Mouse (Mus musculus) thymus, adult 18-20 months (tissue): ENCODE data around the gene Mrpl36.

Source experiments
- DNase-seq, 2 experiments: peaks; one replicate each; pipeline ENCODE4 v3.0.0; 2022; ENCODE audit warnings: mixed read lengths in 2 of 2

Gene Mrpl36

DNA sequence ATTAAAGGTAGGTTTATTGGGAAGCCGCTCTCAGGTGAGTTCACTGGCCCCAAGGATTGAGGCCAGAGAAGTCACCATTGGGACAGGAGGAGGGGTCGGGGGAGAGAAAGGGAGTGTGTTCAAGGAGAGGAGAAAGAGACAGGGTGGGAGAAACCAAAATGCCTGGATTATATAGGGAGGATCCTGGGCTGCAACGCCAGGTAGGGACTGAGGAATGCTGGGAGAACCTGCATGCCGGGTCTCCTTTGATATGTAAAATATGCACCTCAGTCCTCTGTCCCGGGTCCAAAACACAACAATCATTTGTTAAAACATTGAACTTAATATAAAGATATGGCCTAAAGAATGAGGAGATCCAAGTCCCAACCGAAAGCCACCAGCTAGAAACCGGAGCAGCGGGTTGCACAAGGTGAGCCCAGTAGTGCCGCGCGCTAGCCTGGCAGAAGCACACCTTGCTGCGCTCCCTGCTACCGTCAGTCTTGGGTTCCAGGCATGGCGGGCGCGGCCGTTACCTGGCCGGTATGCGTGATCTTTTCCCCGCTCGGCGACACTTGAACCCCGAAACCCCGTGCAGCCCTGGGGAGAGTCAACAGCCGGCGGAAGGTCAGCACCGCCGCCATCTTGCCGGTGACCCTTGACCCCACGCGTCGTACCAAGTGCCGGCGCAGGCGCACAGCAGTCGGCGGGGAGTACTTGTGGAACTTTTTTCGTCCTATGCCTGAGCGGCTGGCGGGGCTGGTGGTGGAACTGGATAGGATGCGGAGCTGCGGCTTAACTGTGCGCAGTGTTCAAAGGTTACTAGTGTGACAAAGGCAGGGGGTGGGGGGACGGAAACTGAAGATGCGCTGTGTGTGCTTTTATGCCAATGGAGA lies at the start of gene Mrpl36, which contains the start of gene Ndufs6:
Mrpl36 (plus strand) TSS at position 687 of the 872 bp plus-strand sequence.
Ndufs6 (minus strand) TSS at position 716 of the 872 bp plus-strand sequence.
- peak; percentile 90 to 94 for DNase-seq

DNA sequence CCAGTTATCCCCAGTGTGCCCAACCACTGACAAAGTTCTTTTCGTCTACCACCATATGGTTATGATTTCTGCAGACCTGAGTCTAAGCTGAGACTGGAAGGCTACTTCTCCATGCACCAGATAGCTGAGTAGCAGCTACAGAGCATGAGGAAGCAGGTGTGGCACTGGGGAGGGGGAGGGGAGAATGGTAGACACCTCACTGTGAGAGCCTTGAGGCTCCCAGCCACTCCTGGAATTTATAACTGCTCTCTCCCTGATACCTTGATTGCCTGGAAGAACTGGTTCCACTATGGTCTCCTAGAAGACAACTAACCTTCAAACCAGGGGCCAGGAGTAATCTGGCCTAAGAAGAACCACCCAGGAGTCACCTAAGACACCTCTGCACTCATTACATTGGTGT lies 49.1 kb upstream of the Mrpl36 start:
- no peak for DNase-seq

DNA sequence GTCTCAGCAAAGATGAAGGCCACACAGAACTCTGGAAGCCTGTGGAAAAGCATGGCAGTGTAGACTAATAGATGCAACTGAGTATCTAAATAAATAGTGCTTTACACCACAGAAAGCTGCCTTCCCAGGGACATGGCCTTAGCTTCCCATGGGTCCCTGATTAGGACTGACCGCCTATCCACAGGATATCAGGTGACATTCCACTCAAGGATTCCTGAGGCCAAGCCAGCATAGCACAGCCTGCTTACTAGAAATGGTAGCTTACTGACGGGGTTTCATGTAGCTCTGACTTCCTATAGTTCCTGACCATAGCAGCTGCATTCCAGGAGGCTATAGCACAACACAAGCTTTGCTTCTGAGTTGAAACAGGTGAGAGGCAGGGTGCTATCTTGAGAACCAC lies 45.9 kb upstream of the Mrpl36 start:
- no peak for DNase-seq

DNA sequence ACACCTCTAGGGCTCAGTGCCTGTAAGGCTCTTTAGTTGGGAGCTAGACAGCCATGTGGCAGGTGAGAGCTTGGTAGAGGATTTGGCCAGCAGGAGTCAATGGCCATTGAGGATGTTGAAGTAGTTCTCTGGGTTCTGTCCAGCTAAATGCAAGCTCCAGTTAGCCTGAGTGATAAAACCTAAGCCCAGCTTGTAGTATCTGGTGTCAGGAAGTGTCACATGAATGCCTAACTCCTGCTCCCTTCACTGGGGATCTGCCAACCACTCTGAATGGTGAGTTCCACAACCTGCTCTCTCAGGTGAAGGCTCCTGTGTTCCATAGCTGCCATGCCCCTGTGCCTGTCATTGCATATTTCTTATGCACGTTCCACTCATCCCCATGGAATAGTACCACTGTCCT lies 44.8 kb upstream of the Mrpl36 start:
- DNase-seq: no peak

DNA sequence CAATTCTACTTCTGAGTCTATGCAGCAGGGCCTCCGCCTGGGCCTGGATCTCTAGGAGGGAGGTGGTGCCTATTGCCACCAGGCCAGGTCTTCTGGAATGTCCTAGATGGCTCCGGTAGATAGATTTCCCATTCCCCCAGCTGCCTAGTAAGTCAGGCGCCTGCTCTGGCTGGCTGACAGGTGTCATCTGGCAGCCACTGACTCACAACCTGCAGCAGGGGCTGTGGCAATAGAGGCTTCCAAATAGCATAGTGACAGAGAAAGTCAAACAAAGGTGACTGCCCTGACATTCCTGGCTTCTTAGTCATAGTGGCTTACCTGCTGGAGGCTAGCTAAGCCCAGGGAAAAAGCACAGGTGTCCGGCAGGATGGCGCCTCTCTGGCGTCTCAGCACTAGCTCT lies 38.1 kb upstream of the Mrpl36 start:
- no peak for DNase-seq

DNA sequence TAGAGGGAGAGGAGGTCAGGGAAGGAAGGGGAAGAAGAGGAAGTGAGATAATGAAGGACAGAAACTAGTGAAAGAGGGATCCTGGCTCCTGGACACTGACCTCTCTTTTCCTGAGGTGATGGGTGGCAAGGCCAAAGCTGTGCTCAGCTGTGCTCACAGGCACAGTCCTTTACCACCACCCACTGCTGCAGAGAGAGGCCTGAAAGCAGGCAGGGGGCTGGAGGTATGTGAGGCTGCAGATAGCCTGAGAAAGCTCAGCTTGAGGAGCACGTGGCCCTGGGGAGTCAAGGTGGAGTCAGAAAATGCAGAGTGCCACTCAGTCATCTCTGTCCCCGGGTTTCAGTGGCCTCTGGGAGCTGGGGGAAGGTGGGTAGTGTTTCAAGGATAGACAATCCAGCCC lies 37.2 kb upstream of the Mrpl36 start:
- DNase-seq: no peak

DNA sequence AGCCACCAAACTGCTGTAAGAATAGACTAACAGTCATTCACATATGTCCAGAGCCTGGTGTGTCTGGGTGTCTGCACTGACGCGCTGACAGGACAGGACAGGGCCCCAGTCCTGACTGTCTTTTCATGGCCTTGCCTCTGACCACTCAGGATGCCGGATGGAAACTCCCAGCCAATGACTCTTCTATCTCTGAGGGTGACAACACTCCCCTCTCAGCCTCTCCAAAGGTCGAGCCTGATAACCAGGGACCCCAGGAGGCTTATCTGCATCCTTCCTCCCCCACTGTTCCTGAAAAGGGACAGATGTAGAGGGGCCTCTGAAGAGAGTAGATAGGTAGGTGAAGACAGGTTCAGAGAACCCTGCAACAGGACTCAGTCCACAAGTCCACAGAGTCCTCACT lies 29.6 kb upstream of the Mrpl36 start:
- DNase-seq: no peak

DNA sequence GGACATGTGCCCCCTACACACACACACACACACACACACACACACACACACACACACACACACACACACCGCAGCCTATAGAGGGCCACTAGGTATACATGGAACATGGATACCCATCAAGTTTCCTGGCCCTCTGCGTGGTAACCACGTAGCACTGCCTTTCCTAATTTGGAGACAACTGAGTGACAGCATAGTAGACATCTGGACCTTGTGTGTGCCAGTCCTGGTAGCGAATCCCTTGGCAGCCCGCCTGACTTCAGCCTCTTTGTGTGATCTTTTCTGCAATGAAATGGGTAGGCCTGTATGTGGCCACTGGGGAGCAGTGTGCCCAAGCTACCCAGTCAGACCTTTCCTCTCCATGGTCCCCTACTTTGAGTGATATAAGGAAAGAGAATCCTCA lies 29.0 kb upstream of the Mrpl36 start:
- DNase-seq: no peak

DNA sequence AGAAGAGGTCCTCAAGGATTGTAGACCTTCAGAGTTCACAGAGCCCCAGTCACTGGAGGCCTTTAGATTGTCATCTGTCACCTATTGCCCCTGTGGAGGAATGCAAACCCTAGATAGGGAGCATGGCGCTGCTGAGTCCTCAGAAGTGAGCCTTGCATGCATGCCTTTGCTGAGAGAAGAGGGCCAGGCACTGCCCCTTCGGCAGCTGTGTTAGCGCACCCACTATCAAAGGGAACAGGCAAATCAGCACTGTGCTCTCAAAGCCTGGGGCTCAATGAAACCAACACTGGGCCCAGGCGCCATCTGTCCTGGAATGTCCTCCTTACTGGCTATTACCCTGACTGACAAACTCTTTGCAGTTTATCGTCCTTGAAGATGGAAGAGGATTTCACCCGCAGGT lies 23.6 kb upstream of the Mrpl36 start:
- DNase-seq: no peak

DNA sequence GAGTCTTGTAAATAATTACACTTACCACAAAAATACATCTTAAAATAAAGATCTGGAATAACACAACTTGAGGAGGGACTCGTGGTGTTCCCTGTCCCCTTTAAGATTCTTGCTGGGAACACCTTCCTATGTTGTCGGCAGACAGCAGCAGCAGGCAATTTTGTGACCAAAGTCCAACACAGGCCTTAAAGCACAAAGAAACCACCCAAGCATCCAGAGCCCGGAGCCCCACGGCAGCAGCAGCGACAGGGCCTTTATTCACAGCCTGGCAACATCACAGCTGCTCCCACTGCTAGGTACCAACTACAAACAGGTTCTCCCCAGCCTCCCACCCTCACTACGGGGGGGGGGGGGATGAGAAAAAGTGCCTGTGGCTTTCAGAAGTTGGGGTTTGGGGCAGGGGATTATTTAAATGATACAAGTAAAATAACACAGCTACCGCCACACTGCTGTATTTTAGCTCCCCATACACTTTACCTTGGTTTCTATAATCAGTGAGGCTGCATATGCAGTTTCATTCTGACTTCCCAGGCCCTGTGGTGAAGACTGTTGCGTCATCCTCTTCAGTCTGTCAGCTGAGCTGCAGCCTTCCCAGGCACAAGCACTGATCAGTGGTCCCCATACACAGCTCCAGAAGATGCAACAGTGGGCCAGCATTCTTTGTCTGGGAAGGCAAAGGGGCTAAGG lies 22.8 kb upstream of the Mrpl36 start:
- no peak for DNase-seq

DNA sequence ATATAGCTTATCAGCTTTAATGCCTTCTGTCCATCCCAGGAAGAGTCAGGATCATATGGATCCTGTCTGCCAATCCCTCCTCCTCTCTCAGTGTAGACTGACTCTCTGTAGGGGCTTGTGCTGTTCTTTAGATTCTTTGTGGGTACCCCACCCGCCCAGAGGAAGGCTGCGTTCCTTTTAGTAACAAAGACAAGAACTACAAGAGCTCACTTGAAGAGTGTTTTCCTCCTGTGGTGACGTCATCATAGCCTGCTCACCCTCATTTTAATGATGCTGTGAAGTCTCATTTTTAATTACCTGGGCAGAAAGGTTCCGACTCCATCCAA lies 22.3 kb upstream of the Mrpl36 start:
- DNase-seq: no peak

DNA sequence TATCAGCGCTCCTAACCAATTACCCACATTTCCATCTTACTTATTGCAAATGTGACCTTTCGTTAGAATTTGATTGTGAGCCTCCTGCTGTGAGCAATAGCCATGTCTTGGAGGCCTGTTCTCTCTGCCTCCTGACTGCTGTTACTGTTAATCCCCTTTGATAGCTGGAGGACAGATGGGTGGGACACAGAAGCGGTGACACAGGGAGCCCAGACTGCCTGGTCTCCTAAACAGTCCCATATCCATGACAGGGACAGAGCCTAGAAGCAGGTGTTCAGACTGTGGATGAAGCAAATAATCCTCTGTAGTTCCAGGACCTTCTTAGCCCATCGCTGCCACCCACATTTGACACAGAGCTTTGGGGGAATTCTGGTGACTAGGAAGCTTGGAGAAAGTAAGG lies 21.9 kb upstream of the Mrpl36 start:
- DNase-seq: no peak

DNA sequence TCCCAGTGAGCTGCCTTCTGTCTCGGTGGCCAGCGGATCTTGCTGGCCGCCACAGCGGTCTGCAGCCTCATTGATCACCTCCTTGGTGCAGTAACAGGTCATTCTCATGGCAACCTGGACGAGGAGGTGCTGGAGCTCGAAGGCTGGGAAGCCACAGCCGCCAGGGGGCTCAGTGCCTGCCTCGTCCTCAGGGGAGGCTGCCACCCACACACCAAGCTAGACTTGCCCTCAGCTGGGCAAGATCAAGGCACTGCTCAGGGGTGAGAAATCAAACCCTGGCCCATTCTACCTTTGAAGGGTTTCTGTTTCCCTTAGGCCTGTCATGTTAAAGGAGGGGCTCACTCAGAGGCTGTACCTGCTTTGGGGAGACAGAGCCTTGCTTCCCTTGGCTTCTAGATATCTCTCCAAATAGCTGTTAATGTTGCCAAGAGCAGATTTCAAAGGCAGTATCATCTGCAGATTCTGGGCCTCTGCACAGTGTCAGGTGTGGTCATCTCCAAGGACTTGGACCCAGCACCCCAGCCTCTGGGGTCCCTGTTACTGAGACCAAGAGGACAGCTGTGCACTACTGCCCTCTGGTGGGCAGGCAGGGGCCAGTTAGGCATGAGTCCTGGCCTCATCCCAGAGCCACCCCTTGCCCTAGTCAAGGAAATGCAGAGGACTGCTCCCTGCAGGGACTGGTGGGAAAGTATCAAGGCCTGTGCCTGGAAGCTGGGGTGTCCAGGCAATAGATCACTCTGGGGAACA lies 18.0 kb upstream of the Mrpl36 start:
- peak in 1 of 2 experiments; percentile 8 for DNase-seq

DNA sequence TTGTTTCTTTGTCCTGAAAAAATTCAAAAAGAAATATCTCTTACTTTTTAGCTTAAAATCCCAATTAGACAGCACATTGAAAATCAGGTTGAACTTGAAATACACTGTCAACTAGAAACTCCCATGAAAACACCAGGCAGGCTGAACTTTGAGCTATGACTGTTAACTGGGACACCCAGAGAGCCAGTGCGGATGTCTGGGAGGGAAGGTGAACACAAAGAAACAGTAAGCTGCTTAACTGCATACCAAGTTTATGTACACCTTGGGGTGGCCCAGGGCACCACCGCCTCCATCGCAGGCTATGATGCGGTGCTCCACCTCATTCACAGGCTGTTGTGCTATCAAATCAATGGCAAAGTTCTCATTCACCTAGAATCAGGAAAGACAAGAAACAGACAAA lies 8.3 kb upstream of the Mrpl36 start:
- DNase-seq: no peak

DNA sequence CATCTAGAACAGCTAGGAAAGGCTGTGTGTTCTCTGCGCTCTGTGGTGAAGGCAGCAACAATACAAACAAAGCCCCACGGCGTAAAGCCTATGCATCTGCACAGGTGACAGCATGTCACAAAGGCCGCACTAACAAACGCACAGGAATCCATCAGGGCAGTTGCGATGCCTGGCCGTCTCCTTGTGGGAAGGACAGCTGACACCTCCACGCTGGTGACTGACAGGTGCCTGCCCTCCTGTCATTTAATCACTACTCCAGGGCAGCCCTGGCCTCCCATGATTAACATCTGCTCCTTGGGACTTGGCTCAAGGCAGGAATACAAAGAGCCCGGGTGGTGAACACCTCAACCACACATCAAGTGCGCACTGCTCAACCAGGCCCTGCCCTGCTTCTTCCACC lies 5.7 kb upstream of the Mrpl36 start:
- DNase-seq: no peak

DNA sequence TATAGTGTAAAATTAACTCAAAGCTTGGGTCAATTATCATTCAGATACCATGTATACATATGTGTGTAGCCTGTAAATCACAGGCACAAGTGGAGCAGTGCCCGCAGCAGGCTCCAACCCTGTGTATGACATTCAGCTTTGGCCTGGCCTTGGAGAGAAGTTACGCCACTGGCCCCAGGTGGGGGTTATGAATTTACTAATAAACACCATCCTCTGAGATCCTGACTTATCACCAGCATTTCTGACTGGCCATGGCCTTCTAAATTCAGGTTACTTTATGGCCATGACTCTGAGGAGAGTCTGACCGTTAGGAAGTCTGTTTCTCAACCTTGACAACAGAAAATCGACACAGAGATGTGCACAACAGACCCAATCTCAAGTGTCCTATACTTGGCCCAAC lies 4.9 kb upstream of the Mrpl36 start:
- no peak for DNase-seq

DNA sequence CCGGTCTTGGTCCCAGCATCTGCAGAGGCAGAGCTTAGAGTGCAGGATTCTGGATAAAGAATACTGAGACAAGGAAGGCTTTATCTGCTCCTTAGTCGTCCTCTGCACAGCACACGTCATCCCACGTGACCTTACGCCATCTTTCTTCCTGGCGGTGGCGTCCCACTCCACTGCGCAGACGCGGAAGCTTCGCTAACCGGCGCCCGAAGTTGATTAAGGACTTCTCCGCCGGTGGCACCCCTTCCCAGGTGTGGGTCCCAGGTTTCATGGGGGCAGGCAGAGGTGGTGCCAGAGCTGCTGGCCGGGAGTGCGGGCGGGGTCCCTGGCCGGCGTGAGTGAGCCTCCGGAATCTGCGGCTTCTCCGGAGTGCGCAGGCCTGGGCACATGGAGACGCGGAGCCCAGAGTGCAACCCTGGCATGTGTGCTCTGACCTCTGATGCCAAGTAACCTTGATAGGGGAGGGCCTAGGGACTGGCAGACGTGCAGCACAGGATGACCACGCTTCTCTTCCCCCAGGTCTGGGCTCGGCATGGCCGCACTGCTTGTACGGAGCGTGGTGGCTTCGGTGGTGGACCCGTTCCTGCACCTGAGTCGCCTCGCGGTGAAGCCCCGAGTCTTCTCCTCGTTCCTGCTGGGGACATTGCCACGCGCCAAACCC lies 2.7 kb downstream of the Mrpl36 start:
- peak; percentile 78 to 80 for DNase-seq

DNA sequence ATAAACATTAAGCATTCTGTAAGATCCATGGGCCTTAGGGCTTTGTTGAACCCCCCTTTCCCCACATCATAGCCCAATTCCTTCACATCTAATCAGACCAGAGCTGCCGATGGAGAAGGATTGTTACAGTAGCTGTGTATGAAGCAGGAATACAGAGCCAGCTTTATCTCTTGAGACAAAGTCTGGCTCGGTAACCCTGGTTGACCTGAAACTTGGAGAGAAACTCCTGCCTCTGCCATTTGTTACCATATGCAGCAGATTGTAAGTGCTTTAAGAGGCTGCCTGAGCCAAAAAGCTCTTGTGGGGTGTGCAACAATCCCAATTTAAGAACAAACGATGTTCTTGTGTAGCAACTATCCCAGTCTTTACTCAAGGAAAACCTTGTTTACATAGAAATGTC lies 3.4 kb downstream of the Mrpl36 start:
- no peak for DNase-seq

DNA sequence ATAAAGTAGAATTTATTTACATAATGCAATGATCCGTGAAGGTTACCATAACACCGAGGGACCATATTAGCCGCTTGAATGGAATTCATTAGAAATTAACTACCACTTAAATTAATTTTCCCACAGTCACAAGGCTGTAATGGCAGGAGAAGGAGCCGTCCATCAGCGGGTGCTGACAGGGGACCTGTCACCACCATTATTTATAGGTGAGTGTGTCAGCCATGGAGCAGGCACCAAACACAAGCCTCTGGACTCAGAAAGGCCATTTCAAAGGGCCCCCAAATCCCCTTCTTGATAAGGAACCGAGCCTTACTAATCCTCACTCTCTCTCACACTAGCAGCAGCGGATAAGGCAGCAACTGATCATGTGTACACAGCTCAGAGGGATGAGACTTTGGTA lies 8.4 kb downstream of the Mrpl36 start:
- no peak for DNase-seq

DNA sequence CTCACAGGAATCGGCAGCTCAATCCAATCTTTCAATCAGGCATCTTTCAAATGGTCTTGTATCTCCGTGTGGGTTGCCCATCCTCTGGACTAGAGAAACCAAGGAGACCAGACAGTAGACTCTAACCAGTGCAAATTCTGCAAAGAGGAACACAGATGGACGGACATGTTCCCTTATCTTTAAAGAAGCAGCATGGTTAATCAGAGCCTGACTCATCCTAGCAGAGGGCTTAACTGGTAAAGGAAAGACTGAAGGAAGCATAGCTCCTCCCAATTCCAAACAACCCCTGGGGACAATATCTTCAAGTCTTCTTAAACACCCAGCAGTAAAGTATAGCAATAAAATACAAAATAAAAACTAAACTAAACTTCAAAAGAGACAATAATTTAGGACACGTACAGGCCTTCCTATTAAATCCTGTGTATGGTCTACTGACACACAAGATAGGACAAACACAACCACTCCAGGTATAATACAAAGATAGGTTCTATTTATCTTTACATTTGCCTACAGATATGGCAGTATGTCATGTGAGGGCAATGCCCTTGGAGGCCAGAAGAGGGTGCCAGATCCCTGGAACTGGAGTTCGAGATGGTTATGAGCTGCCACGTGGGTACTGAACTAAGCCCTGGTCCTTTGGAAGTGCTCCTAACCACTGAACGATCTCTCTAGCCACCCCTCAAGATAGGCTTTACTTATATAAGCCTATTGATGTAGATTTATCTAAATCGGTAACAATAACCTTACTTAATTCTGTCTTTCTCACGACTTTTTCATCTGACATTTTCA lies 17.0 kb downstream of the Mrpl36 start:
- DNase-seq: no peak

DNA sequence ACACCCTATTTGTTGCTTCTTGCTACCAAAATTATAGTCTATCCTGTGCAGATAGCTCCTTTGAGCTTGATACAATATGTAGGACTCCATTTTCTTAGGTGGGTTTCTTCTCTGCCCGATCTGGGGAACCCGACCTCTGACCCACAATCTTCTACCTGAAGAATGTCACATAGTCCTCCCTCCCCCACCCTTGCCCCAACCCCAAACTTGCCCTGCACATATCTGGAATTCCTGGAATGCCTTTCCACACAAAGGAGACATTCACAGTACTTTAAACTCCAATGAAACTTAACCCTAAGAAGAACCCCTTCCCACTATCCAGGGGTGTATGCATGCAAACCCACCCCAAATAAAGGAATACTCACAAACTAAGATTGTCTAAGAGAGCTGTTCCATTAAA lies 17.8 kb downstream of the Mrpl36 start:
- no peak for DNase-seq

DNA sequence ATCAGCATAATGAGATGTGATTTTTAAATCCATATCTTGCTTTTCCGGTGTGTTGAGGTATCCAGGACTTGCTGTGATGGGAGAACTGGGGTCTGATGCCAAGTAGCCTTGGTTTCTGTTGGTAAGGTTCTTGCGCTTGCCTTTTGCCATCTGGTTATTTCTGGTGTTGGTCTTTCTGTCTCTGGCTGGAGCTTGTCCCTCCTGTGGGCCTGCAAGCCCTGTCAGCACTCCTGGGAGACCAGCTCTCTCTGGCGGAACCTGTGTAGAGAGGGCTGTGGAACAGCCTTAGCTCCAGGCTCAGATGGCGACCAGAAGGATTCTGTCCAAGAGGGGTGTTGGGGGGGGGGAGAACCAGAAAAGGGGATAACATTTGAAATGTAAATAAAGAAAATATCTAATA lies 18.4 kb downstream of the Mrpl36 start:
- DNase-seq: no peak
